Mouse (Mus musculus) right cerebral cortex, postnatal 4 days (tissue): ENCODE results near the gene Adad1.

Experiments used
- DNase-seq: peaks from one replicate; pipeline ENCODE4 v3.0.0-alpha.2; 2022

Gene Adad1

GRCm38 (mm10) chr3:37063406-37063805 is at the start of gene Adad1:
Adad1 (plus strand) TSS chr3:37063527.
- no peak for DNase-seq

- DNase-seq: no peak
Observed at GRCm38 (mm10) chr3:37037979-37038378, 25.3 kb upstream of the Adad1 start.

- DNase-seq: no peak
Observed at GRCm38 (mm10) chr3:37039811-37040210, 23.5 kb upstream of the Adad1 start.

- DNase-seq: no peak
Observed at GRCm38 (mm10) chr3:37051491-37051890, 11.8 kb upstream of the Adad1 start.

- DNase-seq: peak; percentile 6
Observed at GRCm38 (mm10) chr3:37073211-37073610, 9.9 kb downstream of the Adad1 start.

GRCm38 (mm10) chr3:37084860-37085259 is 21.5 kb downstream of the Adad1 start:
- DNase-seq: no peak

GRCm38 (mm10) chr3:37090721-37091120 is 27.4 kb downstream of the Adad1 start:
- DNase-seq: no peak

- DNase-seq: no peak
Observed at GRCm38 (mm10) chr3:37125655-37126054, 62.3 kb downstream of the Adad1 start, which contains the start of gene Il2. Il2 (minus strand) TSS chr3:37125959.

- DNase-seq: no peak
Observed at GRCm38 (mm10) chr3:37126162-37126561, 62.8 kb downstream of the Adad1 start.

GRCm38 (mm10) chr3:37128269-37128668 is 64.9 kb downstream of the Adad1 start:
- no peak for DNase-seq

GRCm38 (mm10) chr3:37129063-37129462 is 65.7 kb downstream of the Adad1 start:
- DNase-seq: no peak

- DNase-seq: no peak
Observed at GRCm38 (mm10) chr3:37137231-37137630, 73.9 kb downstream of the Adad1 start.

GRCm38 (mm10) chr3:37139192-37139591 is 75.9 kb downstream of the Adad1 start:
- no peak for DNase-seq

GRCm38 (mm10) chr3:37140168-37140906 is 77.0 kb downstream of the Adad1 start:
- no peak for DNase-seq

- no peak for DNase-seq
Observed at GRCm38 (mm10) chr3:37141827-37142226, 78.5 kb downstream of the Adad1 start.

- no peak for DNase-seq
Observed at GRCm38 (mm10) chr3:37144979-37145378, 81.7 kb downstream of the Adad1 start.

- DNase-seq: no peak
Observed at GRCm38 (mm10) chr3:37146406-37146805, 83.1 kb downstream of the Adad1 start.

GRCm38 (mm10) chr3:37146810-37147209 is 83.5 kb downstream of the Adad1 start:
- DNase-seq: no peak

GRCm38 (mm10) chr3:37152274-37152673 is 88.9 kb downstream of the Adad1 start:
- DNase-seq: no peak

GRCm38 (mm10) chr3:37153004-37153403 is 89.7 kb downstream of the Adad1 start:
- DNase-seq: no peak

GRCm38 (mm10) chr3:37154396-37154795 is 91.1 kb downstream of the Adad1 start:
- DNase-seq: no peak

- DNase-seq: no peak
Observed at GRCm38 (mm10) chr3:37157082-37157481, 93.8 kb downstream of the Adad1 start.

GRCm38 (mm10) chr3:37158246-37158645 is 94.9 kb downstream of the Adad1 start:
- DNase-seq: no peak

- DNase-seq: no peak
Observed at GRCm38 (mm10) chr3:37161096-37161495, 97.8 kb downstream of the Adad1 start.

GRCm38 (mm10) chr3:37169283-37169682 is 106.0 kb downstream of the Adad1 start:
- DNase-seq: no peak
